Mouse (Mus musculus) testis, adult 2 months (tissue): ENCODE results near the gene H2-D1.

Experiments used
- CTCF ChIP-seq: fragments of 200-500 bp; IDR thresholded peaks from 2 replicates; pipeline ENCODE4 v1.5.1; 2012; ENCODE audit warnings: low read depth, mild to moderate bottlenecking, inconsistent platforms, low read length, moderate library complexity; ENCODE audit not compliant: control insufficient read depth, insufficient read depth, insufficient replicate concordance
- POLR2A ChIP-seq: fragments of 200-500 bp; IDR thresholded peaks from 2 replicates; pipeline ENCODE4 v1.6.1; 2012; ENCODE audit warnings: low read depth, mild to moderate bottlenecking, inconsistent platforms, low read length, moderate library complexity; ENCODE audit not compliant: control insufficient read depth

GRCm38 (mm10) chr17:35303271-35303670 lies 40.7 kb downstream of the H2-D1 start:
- TF ChIP-seq CTCF, result no peak
- TF ChIP-seq POLR2A, result no peak
